Mouse (Mus musculus) activated CD4-positive, CD25-positive, alpha-beta regulatory T cell, adult 4 months (primary cell): ENCODE data around the gene Sugct. TPM values are rescaled to one million over a fixed set of nuclear protein-coding genes. Genes with fewer than 3 reads are reported as not detected.
"Not testable (repeated sequence)": the region's sequence is repeated elsewhere in the genome, so short reads cannot be mapped to it uniquely, and the experiment has no call there.

ENCODE experiments used
- ATAC-seq: one replicate; pipeline ENCODE4 v1.8.0; 2017
- polyA plus RNA-seq, 2 experiments: library from polyadenylated mRNA; unstranded; fragments of 100-300 nt; shearing (Covaris generic); gene quantifications; one replicate each; pipeline ENCODE4 v1.2.1; 2017

The Sugct gene
- polyA plus RNA-seq, 2 experiments from 2014 or later = 0.26 to 0.98 TPM

DNA sequence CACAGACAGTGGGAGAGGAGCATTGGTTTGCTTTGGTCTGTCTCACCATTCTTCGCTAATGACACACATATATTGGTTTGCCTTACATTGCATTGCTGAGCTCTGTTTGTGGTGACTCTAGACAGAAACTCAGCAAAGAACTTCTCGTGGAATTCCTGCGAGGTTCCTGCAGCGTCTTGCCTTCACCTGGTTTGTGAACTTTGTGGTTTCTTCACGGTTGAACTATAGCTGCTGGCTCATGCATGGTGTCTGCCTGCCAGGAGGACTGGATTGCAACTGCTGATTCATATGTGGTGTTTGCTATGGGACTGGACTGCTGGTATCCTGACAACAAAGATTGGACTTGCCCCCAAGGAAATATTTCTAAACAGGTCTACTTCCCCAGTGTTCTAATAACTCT lies 91.6 kb downstream of the Sugct start:
- ATAC-seq = no peak

DNA sequence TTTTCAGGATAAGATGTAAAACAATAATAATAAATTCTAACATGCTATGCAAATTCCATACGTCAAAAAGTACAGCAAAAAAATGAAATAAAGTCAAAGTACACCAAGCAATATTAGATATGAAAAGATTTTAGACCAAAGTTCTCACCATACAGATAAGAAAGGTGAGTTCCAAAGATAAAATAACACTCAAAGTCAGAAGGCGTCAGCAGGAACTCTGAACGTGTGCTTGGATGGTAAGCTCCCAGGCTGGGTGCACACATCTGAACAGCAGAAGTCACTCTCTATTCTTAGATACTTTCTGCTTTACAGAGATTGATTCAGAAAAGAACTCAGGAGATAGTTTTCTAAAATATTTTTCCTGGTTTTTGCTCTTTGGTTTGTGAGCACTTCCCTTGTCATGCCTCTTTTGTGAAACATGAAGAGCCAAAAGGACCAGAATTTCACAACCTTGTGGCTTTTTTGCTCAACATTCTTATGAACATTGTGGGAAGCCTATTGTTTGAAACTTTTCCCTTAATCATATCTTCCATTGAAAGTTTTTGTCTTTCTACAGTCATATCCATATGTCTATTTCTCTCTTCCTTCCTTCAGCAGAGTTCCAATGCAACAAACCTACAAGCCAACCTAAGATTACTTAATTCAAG lies 110.0 kb downstream of the Sugct start:
- ATAC-seq = no peak

DNA sequence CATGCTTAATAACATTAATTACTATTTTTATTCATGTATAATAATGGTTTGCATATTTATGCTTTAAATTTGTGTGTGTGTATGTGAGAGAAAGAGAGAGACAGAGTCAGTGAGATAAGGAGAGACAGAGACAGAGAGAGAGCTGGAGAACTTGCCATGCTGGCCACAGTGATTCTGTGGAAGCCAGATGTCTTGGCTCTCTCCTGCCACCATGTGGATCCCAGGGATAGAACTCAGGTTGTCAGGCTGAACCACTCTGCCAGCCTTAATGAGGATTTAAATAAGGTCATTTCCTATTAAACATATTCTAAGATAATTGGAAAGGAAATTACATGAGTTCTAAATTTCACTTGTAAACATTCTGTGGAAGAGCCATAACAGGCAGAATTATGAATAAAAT lies 110.5 kb downstream of the Sugct start:
- ATAC-seq = no peak

DNA sequence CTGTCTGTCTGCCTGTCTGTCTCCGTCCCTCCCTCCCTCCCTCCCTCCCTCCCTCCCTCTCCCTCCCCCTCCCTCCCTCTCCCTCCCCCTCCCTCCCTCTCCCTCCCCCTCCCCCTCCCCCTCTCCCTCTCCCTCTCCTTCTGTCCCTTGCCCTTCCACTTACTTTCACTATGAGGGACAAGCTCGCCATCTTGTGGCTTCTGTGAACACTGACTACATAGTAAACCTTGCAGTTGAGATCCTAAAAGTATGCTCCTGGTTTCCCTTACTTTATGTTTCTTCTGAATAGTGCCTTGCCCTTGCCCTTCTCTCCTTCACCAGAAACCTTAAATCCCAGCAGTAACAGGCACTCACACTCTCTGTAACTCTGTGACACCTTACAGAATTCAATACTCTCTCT lies 113.7 kb downstream of the Sugct start:
- ATAC-seq = no peak

DNA sequence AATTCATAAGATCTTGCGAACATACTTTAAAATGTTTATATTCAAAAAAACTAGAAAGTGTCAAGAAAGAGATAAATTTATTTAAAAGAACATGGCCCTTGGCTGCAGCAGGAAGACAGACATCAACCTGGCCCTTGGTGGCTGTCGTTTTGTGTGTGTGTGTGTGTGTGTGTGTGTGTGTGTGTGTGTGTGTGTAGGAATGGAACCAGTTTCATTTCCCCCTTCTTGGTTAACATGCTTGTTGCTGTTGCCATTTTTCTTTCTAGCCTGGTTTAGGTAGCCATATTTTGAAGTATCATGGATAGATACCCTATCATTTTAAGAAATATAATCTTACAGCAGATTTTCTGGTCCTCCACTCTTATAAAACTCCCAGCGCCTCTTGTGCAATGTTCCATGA lies 136.0 kb downstream of the Sugct start:
- ATAC-seq = no peak

DNA sequence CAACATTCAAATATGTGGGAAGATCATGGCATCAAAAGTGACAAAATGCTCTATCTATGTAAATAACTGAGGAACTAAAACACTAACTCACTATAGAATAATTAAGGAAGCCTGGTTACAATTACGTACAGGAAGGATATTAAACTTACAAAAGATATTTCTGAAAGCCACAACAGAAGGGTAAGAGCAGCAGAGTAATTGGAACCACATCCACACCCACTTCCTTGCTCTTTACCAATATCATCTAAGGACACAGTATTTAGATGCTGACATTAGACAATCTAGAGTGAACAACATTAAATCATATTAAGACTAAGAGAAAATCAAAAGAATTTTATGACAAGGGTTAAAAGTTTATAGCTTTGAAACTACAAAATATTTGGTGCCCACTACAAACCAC lies 159.0 kb downstream of the Sugct start:
- no peak for ATAC-seq

DNA sequence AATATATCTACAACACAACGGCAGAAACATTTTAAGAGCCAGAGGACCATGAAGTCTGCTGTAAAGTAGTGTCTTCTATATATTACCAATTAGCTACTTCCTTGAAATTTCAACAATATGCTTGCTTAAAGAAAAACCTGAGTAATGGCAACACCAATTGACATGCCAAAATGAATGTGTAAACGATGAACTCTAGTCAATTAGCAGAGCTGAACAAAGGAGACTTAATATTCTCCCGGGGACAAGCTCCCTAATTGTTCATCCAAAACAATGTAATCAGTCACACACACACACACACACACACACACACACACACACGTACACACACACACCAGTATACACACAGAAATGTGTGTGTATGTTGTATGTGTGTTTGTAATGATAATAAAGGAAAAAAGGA lies 160.5 kb downstream of the Sugct start:
- ATAC-seq = no peak

DNA sequence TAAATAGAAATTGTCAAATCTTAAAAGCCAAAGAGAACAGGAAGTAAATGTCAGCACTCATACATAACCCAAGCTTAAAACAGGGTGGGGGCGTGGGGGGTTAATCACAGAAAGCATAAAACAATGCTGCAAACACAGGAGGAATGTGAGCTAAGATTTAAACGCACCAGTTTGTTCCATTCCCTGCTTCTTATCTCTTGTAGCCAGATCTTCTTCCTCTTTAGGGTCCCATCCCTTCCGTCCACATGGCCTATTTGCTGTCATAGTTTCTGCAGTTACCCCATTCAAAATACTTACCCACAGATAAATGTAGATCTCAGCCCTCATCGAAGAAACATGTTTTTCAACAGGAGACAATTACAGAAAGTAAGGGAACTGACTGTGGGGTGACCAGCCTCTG lies 160.9 kb downstream of the Sugct start:
- no peak for ATAC-seq

DNA sequence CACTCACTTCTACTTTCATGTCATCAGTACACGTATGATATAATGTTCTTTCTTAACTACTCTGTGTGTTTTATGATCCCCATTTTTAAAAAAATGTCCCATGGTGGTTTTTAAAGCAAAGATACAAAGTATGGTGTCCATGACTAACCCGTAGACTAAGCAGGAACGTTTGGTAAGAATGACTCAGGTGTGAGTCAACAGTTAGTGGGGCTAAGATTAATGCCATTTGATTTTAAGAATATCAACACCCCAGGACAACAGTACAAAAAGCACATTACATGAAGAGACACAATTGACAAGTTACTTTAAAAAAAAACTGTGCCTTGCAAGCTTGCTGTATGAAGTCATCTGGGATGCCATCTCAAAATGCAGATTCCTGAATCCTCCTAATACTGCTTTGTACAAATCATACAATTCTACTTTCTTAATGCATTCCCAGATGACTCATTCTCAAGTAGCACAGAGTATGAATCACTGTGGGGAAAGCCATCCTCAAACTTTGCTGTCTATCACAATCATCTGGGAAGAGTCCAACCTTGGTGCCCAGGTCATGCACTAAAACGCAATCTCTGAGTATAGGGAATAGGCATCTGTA lies 184.1 kb downstream of the Sugct start:
- ATAC-seq = no peak

DNA sequence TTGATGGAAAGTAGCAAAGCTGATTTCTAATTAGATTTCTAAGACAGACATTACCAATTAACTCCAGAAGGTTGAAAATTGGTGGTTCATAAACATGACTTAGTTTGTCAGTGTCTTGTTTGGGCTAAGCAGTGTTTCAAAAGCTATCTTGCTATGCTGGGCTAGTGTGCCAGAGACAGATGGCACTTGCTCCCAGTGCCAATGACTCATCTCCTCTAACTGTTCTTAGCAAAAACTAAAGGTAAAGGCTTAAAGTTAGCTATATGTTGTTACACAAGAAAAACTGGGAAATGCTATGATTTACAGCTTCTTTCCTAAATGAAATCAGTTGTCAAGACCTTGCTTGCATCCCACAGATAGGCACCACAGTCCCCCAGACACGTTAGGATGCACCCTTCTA lies 200.4 kb downstream of the Sugct start:
- ATAC-seq = no peak

DNA sequence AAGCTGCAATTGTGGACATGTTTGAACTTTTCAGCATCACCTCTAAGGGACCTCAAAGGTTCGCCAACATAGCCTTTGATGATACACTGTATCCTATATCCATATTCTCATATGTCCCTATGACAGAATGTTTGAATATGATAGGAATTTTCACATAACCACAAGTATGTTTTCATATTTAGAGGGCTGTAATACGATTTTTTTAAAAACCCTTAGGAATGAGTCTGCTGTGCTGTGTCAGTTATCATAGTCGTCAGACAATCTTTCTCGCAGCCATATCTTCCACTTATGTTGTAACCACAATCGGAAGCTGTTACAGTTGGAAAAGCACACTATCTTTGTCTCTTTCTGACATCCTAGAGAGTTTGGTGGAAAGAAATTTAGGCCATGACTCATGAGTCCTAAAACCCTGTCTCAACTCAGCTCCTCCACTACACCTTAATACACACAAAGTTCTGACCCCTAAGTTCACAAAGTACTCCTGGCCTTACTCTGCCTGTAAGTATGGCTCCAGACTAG lies 201.2 kb downstream of the Sugct start:
- no peak for ATAC-seq

DNA sequence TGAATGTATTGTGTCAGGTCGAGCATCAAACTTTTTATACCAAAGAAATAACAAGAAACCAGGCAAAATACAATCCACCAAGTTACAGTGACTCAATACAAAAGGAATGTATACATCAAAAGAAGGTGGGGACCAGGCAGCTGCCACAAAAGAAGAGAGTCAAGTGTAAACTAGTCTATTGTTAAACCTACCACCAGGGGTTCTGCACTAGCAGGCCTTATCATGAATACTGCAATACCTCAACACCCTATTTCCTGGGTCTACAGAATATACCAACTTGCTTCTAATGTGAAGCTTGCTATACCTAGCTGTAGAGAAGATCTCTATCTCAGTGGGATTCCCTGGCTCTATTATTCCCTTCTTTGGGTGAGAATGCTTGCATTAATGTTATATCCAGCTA lies 237.4 kb downstream of the Sugct start:
- not testable (repeated sequence) for ATAC-seq

DNA sequence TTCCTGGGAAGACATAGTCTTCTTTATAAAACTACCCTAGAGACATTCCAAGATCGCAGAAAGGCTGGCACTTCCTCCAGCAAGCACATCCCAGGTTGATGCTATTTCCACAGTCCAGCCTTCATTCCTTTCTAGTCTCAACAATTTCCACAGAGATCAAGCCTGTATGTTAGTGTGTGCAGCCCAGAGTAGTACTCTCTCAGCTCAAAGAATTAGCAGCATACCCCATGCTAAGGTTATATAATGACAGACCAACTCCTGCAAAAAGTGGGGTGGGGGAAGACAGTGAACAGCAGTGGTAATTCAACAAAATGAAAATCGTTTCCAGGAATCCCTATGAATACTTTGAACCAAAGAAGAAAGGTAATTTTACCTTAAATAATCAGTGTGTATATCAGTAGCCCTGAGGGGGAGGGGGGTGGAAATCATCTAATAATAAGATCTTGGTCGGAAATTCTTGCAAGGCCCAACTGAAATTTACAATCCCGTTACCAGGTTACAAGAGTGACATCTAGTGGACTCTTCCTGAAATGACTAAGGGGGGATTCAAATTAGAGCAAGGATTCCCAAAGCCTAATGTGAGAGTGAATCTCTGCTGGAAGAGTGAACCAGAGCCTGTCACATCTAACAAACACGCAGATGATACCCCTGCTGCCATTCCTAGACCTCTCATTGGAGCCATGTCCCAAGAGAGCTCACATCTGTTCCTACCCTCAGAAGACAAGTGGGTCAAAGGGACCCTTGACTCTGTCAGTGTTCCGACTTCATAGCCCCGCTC lies 263.0 kb downstream of the Sugct start:
- peak; percentile 23 for ATAC-seq

DNA sequence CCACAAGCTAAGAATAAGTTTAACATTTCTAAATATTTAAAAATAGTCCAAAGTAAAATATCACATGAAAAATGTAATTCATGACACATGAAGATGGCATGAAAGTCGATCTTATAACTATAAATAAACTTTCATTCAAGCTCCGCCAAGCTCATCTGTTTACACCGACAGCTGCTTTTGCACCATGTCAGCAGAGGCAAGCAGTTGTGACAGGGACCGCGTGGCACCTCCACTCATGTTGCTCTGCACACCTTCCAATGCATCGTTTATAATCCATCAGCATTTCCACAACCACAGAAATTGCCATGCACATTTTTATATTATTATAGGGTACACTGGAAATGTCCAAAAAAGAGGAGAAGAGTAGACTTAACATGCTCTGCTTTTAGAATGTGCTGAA lies 273.5 kb downstream of the Sugct start:
- ATAC-seq = no peak

DNA sequence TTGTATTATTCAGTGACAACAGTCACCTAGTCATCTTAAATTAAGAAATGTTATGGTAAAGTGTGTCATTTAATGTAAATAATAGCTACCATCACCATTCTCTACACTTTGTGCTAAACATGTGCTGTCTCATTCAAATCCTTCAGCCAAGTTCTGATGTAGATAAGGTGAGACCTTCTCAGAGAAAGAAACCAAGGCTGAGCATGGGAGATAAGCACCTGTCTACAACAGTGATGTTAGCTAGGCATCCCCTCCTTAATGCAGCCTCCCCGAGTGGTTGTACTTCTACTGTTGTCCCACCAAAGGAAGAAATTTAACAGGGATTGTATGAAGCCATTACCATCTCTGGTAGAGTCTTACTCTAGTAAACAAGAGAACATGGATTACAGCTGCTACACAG lies 274.8 kb downstream of the Sugct start:
- ATAC-seq = no peak

DNA sequence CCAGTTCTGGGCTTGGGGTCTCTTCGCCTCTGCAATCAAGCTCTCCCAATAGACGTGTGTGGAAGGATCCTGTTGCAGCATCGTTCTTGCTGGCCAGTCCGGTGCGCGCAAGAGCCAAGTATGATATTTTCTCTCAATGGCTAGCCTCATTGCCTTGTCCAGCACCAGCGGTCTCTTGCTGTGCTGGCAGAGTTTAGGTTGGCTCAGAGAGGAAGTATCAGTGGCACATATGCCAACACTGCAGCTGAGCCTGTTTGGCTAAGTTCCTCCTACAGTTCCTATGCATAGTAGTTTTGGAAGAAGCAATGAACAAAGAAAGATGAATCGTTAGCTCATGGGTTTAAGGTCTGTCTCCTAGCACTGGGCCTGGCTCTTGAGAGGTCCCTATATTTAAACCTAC lies 352.5 kb downstream of the Sugct start:
- ATAC-seq = no peak

DNA sequence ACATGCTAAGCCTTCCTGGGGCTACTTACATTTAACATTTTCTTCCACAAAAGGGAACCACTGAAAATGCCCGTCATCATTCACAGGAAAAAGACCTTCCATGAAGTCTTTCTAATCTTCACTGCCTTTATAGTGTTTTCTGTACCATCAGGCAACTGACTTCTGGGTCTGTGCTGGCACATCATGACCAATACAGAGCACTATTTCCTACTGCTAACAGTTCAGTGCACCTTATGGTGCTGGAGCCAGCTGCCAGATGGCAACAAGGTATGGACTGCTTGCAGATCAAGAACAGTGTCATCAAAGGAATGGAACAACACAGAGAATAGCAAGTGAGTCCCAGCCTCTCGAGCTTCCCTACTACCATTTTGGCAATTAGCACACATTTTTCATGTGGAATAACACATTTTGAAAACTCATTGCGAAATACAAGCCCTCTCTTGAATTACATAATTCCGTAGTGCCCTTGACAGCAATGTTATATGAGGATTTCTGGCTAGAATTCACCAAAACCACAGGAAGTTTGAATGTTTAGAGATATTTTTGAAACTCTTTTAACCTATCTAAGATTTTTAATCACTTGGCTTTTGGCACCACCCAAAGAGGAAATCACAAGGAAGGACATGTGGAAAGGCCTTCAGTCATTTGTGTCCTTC lies 359.3 kb downstream of the Sugct start:
- ATAC-seq = no peak

DNA sequence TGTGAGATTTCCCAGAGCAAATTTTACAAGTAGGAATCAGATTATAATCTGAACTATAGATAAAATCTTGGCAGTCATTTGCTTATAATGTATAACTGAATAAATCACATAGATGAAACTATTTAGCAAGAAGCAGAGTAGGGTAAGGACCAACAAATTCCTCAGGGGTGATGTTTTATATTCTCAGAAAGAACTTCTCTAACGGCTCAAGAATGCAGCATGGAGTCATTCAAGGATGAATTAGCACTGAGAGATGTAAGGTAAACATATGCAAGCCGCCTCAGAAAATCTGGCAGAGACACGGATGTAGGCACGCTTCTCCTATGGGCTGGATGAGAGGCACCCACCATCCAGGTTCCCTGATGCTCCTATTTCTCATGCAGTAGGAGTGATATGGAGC lies 368.5 kb downstream of the Sugct start:
- ATAC-seq = no peak

DNA sequence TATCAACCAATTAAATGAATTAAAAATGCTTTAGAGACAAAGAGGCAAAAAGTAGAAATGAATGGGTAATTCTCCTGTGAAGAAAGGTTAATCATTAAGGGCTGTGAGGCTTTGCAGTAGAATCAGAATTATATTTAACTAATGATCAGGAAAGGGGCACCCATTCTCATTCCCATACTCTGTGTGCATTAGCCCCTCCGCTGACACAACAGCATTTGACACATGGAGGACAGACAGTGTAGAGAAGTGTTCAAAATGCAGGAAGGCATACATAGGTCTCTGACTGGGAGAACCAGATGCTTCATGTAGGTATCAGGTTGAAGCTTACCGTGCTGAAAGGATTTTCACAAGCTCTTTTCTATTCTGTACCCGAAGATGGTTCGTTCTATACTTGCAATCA lies 393.8 kb downstream of the Sugct start:
- ATAC-seq = no peak

DNA sequence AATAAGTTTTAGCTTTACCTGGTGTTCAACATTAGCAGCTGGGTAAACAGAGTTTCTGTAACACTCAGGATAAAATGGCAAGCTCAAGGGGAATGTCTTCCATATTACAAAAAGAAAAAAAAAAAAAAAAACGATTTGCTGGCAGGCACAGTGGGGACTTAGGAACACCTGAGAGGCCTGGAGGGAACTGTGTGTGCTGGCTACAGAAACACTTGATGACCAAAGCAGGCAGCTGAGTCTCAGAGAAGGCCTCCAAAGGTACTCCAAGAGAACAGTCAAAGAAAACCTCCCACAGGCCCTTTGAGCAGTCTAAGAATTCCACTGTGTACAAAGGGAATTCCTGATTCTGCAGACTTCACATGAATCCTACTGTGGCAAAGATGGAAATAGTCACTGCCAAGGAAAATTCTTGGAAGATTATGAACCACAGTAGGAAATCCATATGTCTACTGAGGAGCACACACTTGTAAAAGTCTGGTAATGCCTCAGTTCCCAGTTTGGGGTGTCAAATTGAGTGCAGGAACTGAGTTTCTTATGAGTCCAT lies 397.8 kb downstream of the Sugct start:
- no peak for ATAC-seq

DNA sequence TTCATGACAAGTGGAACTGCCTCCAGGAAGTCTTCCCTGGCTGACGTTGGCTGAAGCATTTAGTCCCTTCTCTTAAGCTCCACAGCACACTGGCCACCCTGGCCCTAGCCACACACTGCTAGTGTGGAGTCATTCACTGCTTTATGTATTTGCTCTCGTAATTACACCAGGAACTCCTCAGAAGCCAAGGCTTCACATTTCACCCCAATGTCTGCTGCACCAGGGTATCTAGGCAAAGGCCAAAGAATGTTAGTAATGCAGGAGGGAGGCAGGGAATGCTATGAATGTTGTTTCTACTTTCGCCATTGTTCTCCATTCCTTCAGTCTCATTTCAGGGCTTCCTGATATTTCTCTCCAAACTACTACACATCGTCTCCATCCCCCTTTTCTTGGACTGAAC lies 398.4 kb downstream of the Sugct start:
- no peak for ATAC-seq

DNA sequence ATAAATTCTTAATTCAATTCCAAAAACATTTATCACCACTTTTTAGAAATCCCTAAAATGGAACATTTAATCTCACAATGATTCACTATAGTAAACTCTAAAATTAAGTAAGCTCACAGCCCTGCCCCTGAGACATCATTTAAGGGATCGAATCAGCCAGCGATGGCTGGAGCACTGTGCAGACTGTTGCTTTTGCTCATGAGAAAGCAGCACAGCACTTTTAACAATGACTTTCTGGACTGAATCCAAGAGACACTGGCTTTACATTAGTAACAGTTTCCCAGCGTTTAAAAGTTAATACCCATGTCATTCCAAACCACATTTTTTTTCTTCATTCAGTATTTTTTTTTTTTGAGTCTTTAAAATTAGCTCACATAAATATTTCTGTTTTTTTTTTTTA lies 398.9 kb downstream of the Sugct start:
- no peak for ATAC-seq

DNA sequence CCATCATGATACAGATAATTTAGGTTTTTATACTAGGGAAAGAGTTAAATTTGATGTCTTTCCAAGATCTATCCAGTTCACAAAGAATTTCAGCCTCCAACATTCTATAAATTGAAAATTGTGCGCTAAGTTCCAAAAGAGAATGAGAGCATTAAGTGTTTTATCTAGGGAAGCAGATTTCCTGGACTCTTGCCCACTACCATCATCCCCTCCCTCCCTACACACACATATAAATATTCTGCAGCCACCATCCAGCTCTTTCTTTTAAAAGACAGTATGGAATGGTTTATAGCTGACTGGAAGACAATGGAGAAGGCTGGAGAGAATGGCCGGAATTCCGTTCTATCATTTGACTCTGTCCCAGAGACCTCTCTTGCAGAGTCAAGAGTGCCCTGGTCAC lies 404.3 kb downstream of the Sugct start:
- ATAC-seq = no peak
